Mouse (Mus musculus) megakaryocyte, embryonic 14.5 days (primary cell): ENCODE results near the gene Meltf. TPM values are rescaled to one million over a fixed set of nuclear protein-coding genes. Genes with fewer than 3 reads are reported as not detected.

Experiments used
- H3K27me3 ChIP-seq: replicated peaks from 2 replicates; pipeline ENCODE3; 2012; ENCODE audit warnings: inconsistent platforms
- H3K36me3 ChIP-seq: replicated peaks from 2 replicates; pipeline ENCODE3; 2012; ENCODE audit warnings: low read length, inconsistent platforms, mixed read lengths
- H3K4me1 ChIP-seq: 2 replicates; pipeline ENCODE4 v1.6.1; 2012; ENCODE audit warnings: inconsistent platforms
- H3K4me3 ChIP-seq: replicated peaks from 2 replicates; pipeline ENCODE3; 2012; ENCODE audit warnings: moderate library complexity, mild to moderate bottlenecking, inconsistent platforms
- H3K9me3 ChIP-seq: 2 replicates; pipeline ENCODE4 v1.6.1; 2012; ENCODE audit warnings: inconsistent platforms
- FLI1 ChIP-seq: IDR thresholded peaks from 2 replicates; pipeline ENCODE4 v1.6.1; 2012; ENCODE audit warnings: low read length, inconsistent platforms, mixed read lengths
- GATA1 ChIP-seq: IDR thresholded peaks from 3 replicates; pipeline ENCODE4 v1.6.1; 2012; ENCODE audit warnings: mixed read lengths, low read length, inconsistent platforms, borderline replicate concordance
- polyA plus RNA-seq: library from polyadenylated mRNA; stranded (reverse); fragments of >175 nt; gene quantifications from 2 replicates; pipeline ENCODE4 v1.2.3, GENCODE M21; 2012; ENCODE audit warnings: low replicate concordance; ENCODE audit not compliant: insufficient read depth

Gene Meltf
- polyA plus RNA-seq = not detected in 2 replicates

GRCm38 (mm10) chr16:31878573-31879257 lies at the start of gene Meltf:
Meltf (plus strand) TSS chr16:31878810.
- Histone ChIP-seq H3K4me1 (peaks cover 23% of the 10 kb centered on the region), H3K27me3 (peaks cover 56% of the 10 kb centered on the region), H3K4me3 (no peak within 1 kb of the TSS), H3K36me3 (peaks cover 12% of the 10 kb centered on the region), H3K9me3 (no peaks in the 10 kb centered on the region)
- TF ChIP-seq GATA1 (no peak), FLI1 (no peak)

GRCm38 (mm10) chr16:31830726-31831125 lies 47.9 kb upstream of the Meltf start:
- TF ChIP-seq GATA1 (no peak), FLI1 (no peak)
- peaks cover 25% of the 10 kb centered on the region for H3K4me1 ChIP-seq
- H3K27me3 ChIP-seq = no peaks in the 10 kb centered on the region
- no peaks in the 10 kb centered on the region for H3K9me3 ChIP-seq
- H3K4me3 ChIP-seq = no peak overlapping the region
- H3K36me3 ChIP-seq = peaks cover 37% of the 10 kb centered on the region

- Histone ChIP-seq H3K4me3 (no peak overlapping the region), H3K4me1 (peaks cover 25% of the 10 kb centered on the region), H3K27me3 (no peaks in the 10 kb centered on the region), H3K9me3 (no peaks in the 10 kb centered on the region), H3K36me3 (peaks cover 42% of the 10 kb centered on the region)
- TF ChIP-seq GATA1 (no peak), FLI1 (no peak)
Observed at GRCm38 (mm10) chr16:31832630-31833422, 45.8 kb upstream of the Meltf start.

GRCm38 (mm10) chr16:31834011-31834584 lies 44.5 kb upstream of the Meltf start:
- Histone ChIP-seq H3K4me1 (peaks cover 25% of the 10 kb centered on the region), H3K9me3 (no peaks in the 10 kb centered on the region), H3K27me3 (no peaks in the 10 kb centered on the region), H3K36me3 (peaks cover 52% of the 10 kb centered on the region), H3K4me3 (no peak overlapping the region)
- TF ChIP-seq GATA1 (no peak), FLI1 (no peak)

GRCm38 (mm10) chr16:31834662-31835318 lies 43.8 kb upstream of the Meltf start:
- Histone ChIP-seq H3K4me3 (no peak overlapping the region), H3K4me1 (peaks cover 25% of the 10 kb centered on the region), H3K36me3 (peaks cover 52% of the 10 kb centered on the region), H3K27me3 (no peaks in the 10 kb centered on the region), H3K9me3 (no peaks in the 10 kb centered on the region)
- no peak for TF ChIP-seq FLI1
- no peak for TF ChIP-seq GATA1

DNA sequence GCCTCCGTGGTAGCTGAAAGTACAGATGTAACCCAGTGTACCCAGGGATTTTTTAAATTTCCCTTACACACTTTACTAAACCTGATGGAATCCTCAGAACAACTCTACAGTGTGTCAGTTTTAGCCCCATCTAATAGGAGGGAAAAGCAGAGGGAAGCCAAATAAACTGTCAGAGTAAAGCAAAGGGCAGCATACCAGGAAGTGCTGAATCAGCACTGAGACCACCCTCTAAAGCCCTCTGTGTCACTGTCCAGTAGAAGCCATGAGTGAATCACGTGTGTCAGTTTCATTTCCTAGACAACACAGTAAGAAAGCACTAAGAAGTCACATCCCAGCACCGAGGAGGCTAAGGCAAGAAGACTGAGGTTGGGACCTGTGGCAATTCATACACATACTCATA lies 41.2 kb upstream of the Meltf start:
- Histone ChIP-seq H3K36me3 (peaks cover 56% of the 10 kb centered on the region), H3K4me1 (peaks cover 25% of the 10 kb centered on the region), H3K9me3 (no peaks in the 10 kb centered on the region), H3K4me3 (no peak overlapping the region), H3K27me3 (no peaks in the 10 kb centered on the region)
- TF ChIP-seq FLI1 (no peak), GATA1 (no peak)

- H3K36me3 ChIP-seq = peaks cover 54% of the 10 kb centered on the region
- no peaks in the 10 kb centered on the region for H3K27me3 ChIP-seq
- H3K9me3 ChIP-seq = no peaks in the 10 kb centered on the region
- no peaks in the 10 kb centered on the region for H3K4me1 ChIP-seq
- H3K4me3 ChIP-seq = no peak overlapping the region
- no peak for TF ChIP-seq FLI1
- no peak for TF ChIP-seq GATA1
Observed at GRCm38 (mm10) chr16:31844246-31844645, 34.4 kb upstream of the Meltf start.

- no peaks in the 10 kb centered on the region for H3K4me1 ChIP-seq
- no peaks in the 10 kb centered on the region for H3K9me3 ChIP-seq
- TF ChIP-seq GATA1 = no peak
- TF ChIP-seq FLI1 = no peak
- H3K4me3 ChIP-seq = no peak overlapping the region
- H3K27me3 ChIP-seq = no peaks in the 10 kb centered on the region
- H3K36me3 ChIP-seq = peaks cover 49% of the 10 kb centered on the region
Observed at GRCm38 (mm10) chr16:31846763-31847162, 31.8 kb upstream of the Meltf start.

GRCm38 (mm10) chr16:31863920-31864319 lies 14.7 kb upstream of the Meltf start:
- H3K27me3 ChIP-seq = no peaks in the 10 kb centered on the region
- TF ChIP-seq FLI1 = no peak
- no peak for TF ChIP-seq GATA1
- H3K9me3 ChIP-seq = peaks cover 9% of the 10 kb centered on the region
- H3K4me1 ChIP-seq = peaks cover 14% of the 10 kb centered on the region
- H3K36me3 ChIP-seq = peaks cover 85% of the 10 kb centered on the region
- H3K4me3 ChIP-seq = no peak overlapping the region
